1 mouse cellular context compared by ENCODE assay signal in genomic region chr11:4164701-4165100, GRCm38 (mm10).
TF ChIP-seq lines count a peak whose summit lies in the region.

No protein-coding gene starts in this region.

TF ChIP-seq in CH12.LX, 34 proteins besides CTCF, POLR2A, EP300 and RAD21:
- no peak for TF ChIP-seq MAFK (IDR thresholded peaks at IDR 0.05; ENCODE audit: insufficient replicate concordance, low read length)
- no peak for TF ChIP-seq NRF1 (IDR thresholded peaks at IDR 0.05; ENCODE audit: low read depth, low read length)
- TF ChIP-seq ZC3H11A (IDR thresholded peaks at IDR 0.05; ENCODE audit: low read depth, low read length), result no peak
- TF ChIP-seq ETS1 (conservative IDR thresholded peaks at IDR 0.05; ENCODE audit: low read depth, low read length), result no peak; the same call in 1 of the 2 replicates
- TF ChIP-seq HCFC1 (IDR thresholded peaks at IDR 0.05; ENCODE audit: low read depth, low read length), result no peak; the same call in 1 of the 2 replicates
- no peak for TF ChIP-seq UBTF (IDR thresholded peaks at IDR 0.05; ENCODE audit: low read depth, low read length)
- no peak for TF ChIP-seq MEF2A (IDR thresholded peaks at IDR 0.05; ENCODE audit: borderline replicate concordance, low read depth, low read length)
- peak; percentile 75 for TF ChIP-seq JUND (conservative IDR thresholded peaks at IDR 0.05; ENCODE audit: low read depth, low read length)
- TF ChIP-seq ZMIZ1 (IDR thresholded peaks at IDR 0.05; ENCODE audit: low read depth, low read length), result no peak
- TF ChIP-seq SIN3A (IDR thresholded peaks at IDR 0.05; ENCODE audit: low read length), result no peak
- TF ChIP-seq POLR2AphosphoS2 (IDR thresholded peaks at IDR 0.05; ENCODE audit: low read depth, low read length), result no peak
- peak; percentile 64 for TF ChIP-seq MYC (IDR thresholded peaks at IDR 0.05; ENCODE audit: low read depth, low read length)
- TF ChIP-seq MXI1 (IDR thresholded peaks at IDR 0.05; ENCODE audit: low read depth, low read length), result no peak; the same call in 1 of the 2 replicates
- no peak for TF ChIP-seq NELFE (IDR thresholded peaks at IDR 0.05; ENCODE audit: low read depth, low read length)
- TF ChIP-seq CHD1 (IDR thresholded peaks at IDR 0.05; ENCODE audit: low read depth, low read length), result no peak
- TF ChIP-seq CHD2 (IDR thresholded peaks at IDR 0.05; ENCODE audit: low read length), result no peak
- TF ChIP-seq USF1 (IDR thresholded peaks at IDR 0.05; ENCODE audit: low read depth, low read length), result no peak
- TF ChIP-seq KAT2A (IDR thresholded peaks at IDR 0.05; ENCODE audit: insufficient replicate concordance, low read length), result no peak
- peak; percentile 56; the same call in 1 of the 2 replicates for TF ChIP-seq RCOR1 (conservative IDR thresholded peaks at IDR 0.05; ENCODE audit: low read depth, low read length)
- TF ChIP-seq MAX (IDR thresholded peaks at IDR 0.05; ENCODE audit: low read length), result no peak
- TF ChIP-seq MAZ (IDR thresholded peaks at IDR 0.05; ENCODE audit: low read depth, low read length), result peak; percentile 70; the same call in 1 of the 2 replicates
- TF ChIP-seq IRF4 (IDR thresholded peaks at IDR 0.05; ENCODE audit: low read depth, low read length), result peak; percentile 94
- no peak for TF ChIP-seq ZNF384 (IDR thresholded peaks at IDR 0.05; ENCODE audit: low read depth, low read length)
- no peak for TF ChIP-seq ZKSCAN1 (IDR thresholded peaks at IDR 0.05; ENCODE audit: borderline replicate concordance, low read depth, low read length)
- TF ChIP-seq BHLHE40 (IDR thresholded peaks at IDR 0.05; ENCODE audit: low read depth, low read length), result peak; percentile 86
- no peak for TF ChIP-seq E2F4 (IDR thresholded peaks at IDR 0.05; ENCODE audit: insufficient replicate concordance, low read depth, low read length)
- no peak for TF ChIP-seq PAX5 (IDR thresholded peaks at IDR 0.05; ENCODE audit: low read length)
- TF ChIP-seq TCF12 (IDR thresholded peaks at IDR 0.05; ENCODE audit: low read depth, low read length), result 0 out of 2 replicates have a peak, but pooled peaks have one; percentile 36
- peak; percentile 34; the same call in 1 of the 2 replicates for TF ChIP-seq ELF1 (IDR thresholded peaks at IDR 0.05; ENCODE audit: low read depth, low read length)
- TF ChIP-seq SMC3 (IDR thresholded peaks at IDR 0.05; ENCODE audit: low read depth, low read length), result no peak
- TF ChIP-seq USF2 (conservative IDR thresholded peaks at IDR 0.05; ENCODE audit: low read depth, low read length), result no peak
- no peak for TF ChIP-seq GABPA (IDR thresholded peaks at IDR 0.05; ENCODE audit: insufficient replicate concordance, low read depth, low read length)
- peak; percentile 49 for TF ChIP-seq JUN (IDR thresholded peaks at IDR 0.05; ENCODE audit: insufficient read depth, low read depth, low read length)
- TF ChIP-seq TBP (conservative IDR thresholded peaks at IDR 0.05; ENCODE audit: low read depth, low read length), result no peak
TF ChIP-seq in CH12.LX: peak in this region for 9.
